Mouse (Mus musculus): ENCODE data around the gene Atp8b5.

The Atp8b5 gene

DNA sequence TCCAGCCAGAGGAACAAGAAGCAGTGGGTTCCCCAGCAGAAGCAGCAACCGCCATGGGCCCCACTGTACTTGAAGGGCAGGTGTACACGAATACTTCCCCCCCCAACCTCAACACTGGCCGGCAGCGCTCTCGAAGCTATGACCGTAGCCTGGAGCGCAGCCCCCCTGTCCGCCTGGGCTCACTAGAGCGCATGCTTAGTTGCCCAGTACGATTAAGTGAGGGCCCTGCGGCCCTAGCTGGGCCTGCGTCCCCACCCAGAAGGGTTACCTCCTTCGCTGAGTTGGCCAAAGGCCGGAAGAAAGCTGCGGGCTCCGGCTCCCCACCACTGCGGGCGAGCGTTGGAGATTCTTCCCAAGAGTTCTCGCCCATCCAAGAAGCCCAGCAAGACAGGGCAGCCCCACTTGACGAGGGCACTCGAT lies 149.1 kb downstream of the Atp8b5 start:
- DNase-seq, result no peak

- DNase-seq, result no peak
Measured at GRCm38 (mm10) chr4:43417269-43418062, 150.5 kb downstream of the Atp8b5 start.

DNA sequence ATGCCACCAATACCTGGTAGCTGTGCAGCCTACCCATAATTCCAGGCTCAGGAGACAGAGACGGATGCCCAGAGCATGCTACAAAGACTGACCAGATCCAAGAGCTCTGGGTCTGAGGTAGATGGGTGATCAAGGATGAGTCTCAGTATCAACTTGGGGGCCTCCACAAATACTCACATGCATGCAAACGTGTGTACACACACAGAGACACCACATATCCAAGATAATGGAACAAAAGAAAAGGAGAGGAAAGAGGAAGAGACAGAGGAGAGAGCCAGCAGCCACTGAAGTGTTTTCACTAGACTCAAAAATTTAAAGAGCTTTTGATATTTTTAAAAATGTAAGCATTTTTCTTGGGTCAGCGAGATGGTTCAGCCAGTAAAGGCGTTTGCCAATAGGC lies 151.5 kb downstream of the Atp8b5 start:
- no peak for DNase-seq

- no peak for DNase-seq
Measured at GRCm38 (mm10) chr4:43418973-43419656, 152.2 kb downstream of the Atp8b5 start.

- DNase-seq, result no peak
Measured at GRCm38 (mm10) chr4:43419801-43420281, 152.9 kb downstream of the Atp8b5 start.

- peak; percentile 79 for DNase-seq
Measured at GRCm38 (mm10) chr4:43420305-43420704, 153.3 kb downstream of the Atp8b5 start.

DNA sequence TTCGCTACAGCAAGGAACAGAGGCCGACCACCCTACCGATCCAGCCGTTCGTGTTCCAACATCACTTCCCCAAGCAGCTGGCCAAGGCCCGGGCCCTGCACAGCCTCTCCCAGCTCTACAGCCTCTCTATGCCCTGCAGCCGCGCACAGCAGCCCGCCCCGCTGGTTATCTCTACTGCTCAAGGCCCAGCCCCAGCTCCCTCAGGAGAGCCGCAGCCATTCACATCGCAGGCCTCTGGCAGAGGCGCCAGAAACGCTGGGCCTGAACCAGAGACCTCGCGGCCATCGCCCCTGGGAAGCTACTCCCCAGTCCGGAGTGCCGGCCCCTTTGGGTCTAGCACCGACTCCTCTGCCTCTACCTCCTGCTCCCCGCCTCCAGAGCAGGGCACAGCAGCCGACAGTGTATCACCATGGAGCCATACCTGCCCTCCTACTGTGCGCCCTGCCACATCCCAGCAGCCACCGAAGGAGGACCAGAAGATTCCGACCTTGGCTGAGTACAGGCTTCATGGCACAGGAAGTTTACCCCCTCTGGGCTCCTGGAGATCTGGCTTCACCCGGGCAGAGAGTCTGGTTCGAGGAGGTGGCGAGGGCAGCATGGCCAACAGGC lies 154.8 kb downstream of the Atp8b5 start:
- no peak for DNase-seq
